Comparison of ENCODE assay signal across 1 mouse cellular context in genomic region chr13:113794039-113794704, GRCm38 (mm10).
TF ChIP-seq lines count a peak whose summit lies in the region.

TSS of gene Arl15 (plus strand) at chr13:113794505.

TF ChIP-seq in CH12.LX, 34 proteins besides CTCF, POLR2A, EP300 and RAD21 (continued from another document):
- TF ChIP-seq IRF4 (IDR thresholded peaks at IDR 0.05; ENCODE audit: low read depth, low read length) (peak; percentile 70), NELFE (IDR thresholded peaks at IDR 0.05; ENCODE audit: low read depth, low read length) (peak; percentile 95), BHLHE40 (IDR thresholded peaks at IDR 0.05; ENCODE audit: low read depth, low read length) (peak; percentile 17; the same call in 1 of the 2 replicates), UBTF (IDR thresholded peaks at IDR 0.05; ENCODE audit: low read depth, low read length) (no peak), USF1 (IDR thresholded peaks at IDR 0.05; ENCODE audit: low read depth, low read length) (no peak), TCF12 (IDR thresholded peaks at IDR 0.05; ENCODE audit: low read depth, low read length) (peak; percentile 99), ZMIZ1 (IDR thresholded peaks at IDR 0.05; ENCODE audit: low read depth, low read length) (peak; percentile 89), SMC3 (IDR thresholded peaks at IDR 0.05; ENCODE audit: low read depth, low read length) (no peak), USF2 (conservative IDR thresholded peaks at IDR 0.05; ENCODE audit: low read depth, low read length) (no peak), KAT2A (IDR thresholded peaks at IDR 0.05; ENCODE audit: insufficient replicate concordance, low read length) (0 out of 2 replicates have a peak, but pooled peaks have one; percentile 69), E2F4 (IDR thresholded peaks at IDR 0.05; ENCODE audit: insufficient replicate concordance, low read depth, low read length) (no peak), MAX (IDR thresholded peaks at IDR 0.05; ENCODE audit: low read length) (no peak), JUN (IDR thresholded peaks at IDR 0.05; ENCODE audit: insufficient read depth, low read depth, low read length) (no peak), SIN3A (IDR thresholded peaks at IDR 0.05; ENCODE audit: low read length) (peak; percentile 63; the same call in 1 of the 2 replicates), POLR2AphosphoS2 (IDR thresholded peaks at IDR 0.05; ENCODE audit: low read depth, low read length) (peak; percentile 84; the same call in 1 of the 2 replicates), TBP (conservative IDR thresholded peaks at IDR 0.05; ENCODE audit: low read depth, low read length) (peak; percentile 98), MEF2A (IDR thresholded peaks at IDR 0.05; ENCODE audit: borderline replicate concordance, low read depth, low read length) (peak; percentile 59; the same call in 1 of the 2 replicates), RCOR1 (conservative IDR thresholded peaks at IDR 0.05; ENCODE audit: low read depth, low read length) (no peak), ZNF384 (IDR thresholded peaks at IDR 0.05; ENCODE audit: low read depth, low read length) (peak; percentile 92), MAZ (IDR thresholded peaks at IDR 0.05; ENCODE audit: low read depth, low read length) (0 out of 2 replicates have a peak, but pooled peaks have one; percentile 10)
